Mouse (Mus musculus): ENCODE measurements around the gene Ssh2.
"Not testable (repeated sequence)": the region's sequence is repeated elsewhere in the genome, so short reads cannot be mapped to it uniquely, and the experiment has no call there.

Gene Ssh2

GRCm38 (mm10) chr11:77349698-77350097 is 133.6 kb downstream of the Ssh2 start:
- DNase-seq, result no peak

GRCm38 (mm10) chr11:77355055-77355454 is 139.0 kb downstream of the Ssh2 start:
- no peak for DNase-seq

- no peak for DNase-seq
These were observed 141.8 kb downstream of the Ssh2 start for GRCm38 (mm10) chr11:77357839-77358238.

- DNase-seq, result no peak
These were observed 147.4 kb downstream of the Ssh2 start for GRCm38 (mm10) chr11:77363476-77363875.

- no peak for DNase-seq
These were observed 148.3 kb downstream of the Ssh2 start for GRCm38 (mm10) chr11:77364376-77364775.

- no peak for DNase-seq
These were observed 149.8 kb downstream of the Ssh2 start for GRCm38 (mm10) chr11:77365706-77366386.

- DNase-seq, result no peak
These were observed 151.6 kb downstream of the Ssh2 start for GRCm38 (mm10) chr11:77367541-77368270.

GRCm38 (mm10) chr11:77369188-77369840 is 153.2 kb downstream of the Ssh2 start:
- DNase-seq, result no peak

GRCm38 (mm10) chr11:77369841-77370191 is 153.7 kb downstream of the Ssh2 start:
- no peak for DNase-seq

- DNase-seq, result no peak
These were observed 155.0 kb downstream of the Ssh2 start for GRCm38 (mm10) chr11:77371088-77371487.

GRCm38 (mm10) chr11:77371696-77372095 is 155.6 kb downstream of the Ssh2 start:
- DNase-seq, result no peak

- DNase-seq, result no peak
These were observed 156.3 kb downstream of the Ssh2 start for GRCm38 (mm10) chr11:77372196-77372904.

- no peak for DNase-seq
These were observed 162.5 kb downstream of the Ssh2 start for GRCm38 (mm10) chr11:77378622-77379021.

- no peak for DNase-seq
These were observed 165.1 kb downstream of the Ssh2 start for GRCm38 (mm10) chr11:77381174-77381573.

GRCm38 (mm10) chr11:77384151-77384550 is 168.1 kb downstream of the Ssh2 start:
- no peak for DNase-seq

- DNase-seq, result no peak
These were observed 169.9 kb downstream of the Ssh2 start for GRCm38 (mm10) chr11:77385706-77386690.

- DNase-seq, result not testable (repeated sequence)
These were observed 172.1 kb downstream of the Ssh2 start for GRCm38 (mm10) chr11:77388197-77388596.

GRCm38 (mm10) chr11:77395539-77395938 is 179.5 kb downstream of the Ssh2 start:
- no peak for DNase-seq

GRCm38 (mm10) chr11:77402508-77402907 is 186.4 kb downstream of the Ssh2 start:
- DNase-seq, result no peak

GRCm38 (mm10) chr11:77406329-77406728 is 190.2 kb downstream of the Ssh2 start:
- DNase-seq, result no peak

GRCm38 (mm10) chr11:77409879-77410278 is 193.8 kb downstream of the Ssh2 start:
- no peak for DNase-seq

GRCm38 (mm10) chr11:77411284-77411683 is 195.2 kb downstream of the Ssh2 start:
- no peak for DNase-seq
